Mouse (Mus musculus) left cerebral cortex, postnatal 36 days (tissue): ENCODE measurements around the gene Dhrs3. TPM values are rescaled to one million over a fixed set of nuclear protein-coding genes. Genes with fewer than 3 reads are reported as not detected.

Source experiments
- DNase-seq, 2 experiments: peaks; one replicate each; pipeline ENCODE4 v3.0.0; 2021 to 2022; ENCODE audit warnings: low spot score in 2 of 2, mixed read lengths in 1 of 2
- intact Hi-C: fragments of 180-260 bp; cut with DNase I; formaldehyde crosslinking; loops from one replicate; pipeline ENCODE4 v1.15.1; 2025
- total RNA-seq, 2 experiments: library from RNA; stranded (reverse); gene quantifications; 2 replicates each; pipeline ENCODE4 v1.2.3; 2021

Dhrs3 gene
- total RNA-seq, 2 experiments from 2014 or later: 24.8 to 27.9 TPM

- peak; percentile 39 to 44 for DNase-seq
- intact Hi-C loops: no loop called here
Measured at GRCm38 (mm10) chr4:144929811-144930221, 37.2 kb downstream of the Dhrs3 start.

- intact Hi-C loops: no loop called here
- DNase-seq: peak; percentile 15 to 28
Measured at GRCm38 (mm10) chr4:144930366-144930765, 37.7 kb downstream of the Dhrs3 start.

GRCm38 (mm10) chr4:144931167-144931566 lies 38.5 kb downstream of the Dhrs3 start:
- no peak for DNase-seq
- intact Hi-C loops: no loop called here

GRCm38 (mm10) chr4:144934501-144934900 lies 41.9 kb downstream of the Dhrs3 start:
- no peak for DNase-seq
- intact Hi-C loops: no loop called here

- intact Hi-C loops: no loop called here
Measured at GRCm38 (mm10) chr4:144936563-144937154, 44.0 kb downstream of the Dhrs3 start.

GRCm38 (mm10) chr4:144939847-144940411 lies 47.3 kb downstream of the Dhrs3 start:
- DNase-seq: no peak
- intact Hi-C loops: no loop called here

More at GRCm38 (mm10) chr4:144936563-144937154, 44.0 kb downstream of the Dhrs3 start:
- DNase-seq: no peak

- no peak for DNase-seq
- intact Hi-C loops: no loop called here
Measured at GRCm38 (mm10) chr4:144940796-144941462, 48.3 kb downstream of the Dhrs3 start.

- intact Hi-C loops: no loop called here
- DNase-seq: no peak
Measured at GRCm38 (mm10) chr4:144942433-144942832, 49.8 kb downstream of the Dhrs3 start.

- intact Hi-C loops: no loop called here
- no peak for DNase-seq
Measured at GRCm38 (mm10) chr4:144943273-144943672, 50.6 kb downstream of the Dhrs3 start.

- intact Hi-C loops: no loop called here
- DNase-seq: no peak
Measured at GRCm38 (mm10) chr4:144947738-144948390, 55.2 kb downstream of the Dhrs3 start.

GRCm38 (mm10) chr4:144949441-144950326 lies 57.1 kb downstream of the Dhrs3 start:
- intact Hi-C loops: no loop called here
- DNase-seq: no peak

- no peak for DNase-seq
- intact Hi-C loops: no loop called here
Measured at GRCm38 (mm10) chr4:144950327-144950711, 57.7 kb downstream of the Dhrs3 start.

GRCm38 (mm10) chr4:144950883-144951282 lies 58.3 kb downstream of the Dhrs3 start:
- intact Hi-C loops: no loop called here
- no peak for DNase-seq

GRCm38 (mm10) chr4:144951859-144952258 lies 59.2 kb downstream of the Dhrs3 start:
- intact Hi-C loops: no loop called here
- DNase-seq: no peak

GRCm38 (mm10) chr4:144953421-144953820 lies 60.8 kb downstream of the Dhrs3 start:
- intact Hi-C loops: no loop called here
- no peak for DNase-seq

- DNase-seq: no peak
- intact Hi-C loops: no loop called here
Measured at GRCm38 (mm10) chr4:144955863-144956262, 63.2 kb downstream of the Dhrs3 start.

GRCm38 (mm10) chr4:144956293-144956692 lies 63.7 kb downstream of the Dhrs3 start:
- no peak for DNase-seq
- intact Hi-C loops: no loop called here

GRCm38 (mm10) chr4:144957186-144957585 lies 64.6 kb downstream of the Dhrs3 start:
- intact Hi-C loops: no loop called here
- no peak for DNase-seq

GRCm38 (mm10) chr4:144957721-144958120 lies 65.1 kb downstream of the Dhrs3 start:
- no peak for DNase-seq
- intact Hi-C loops: no loop called here
